Mouse (Mus musculus) ES-E14 (cell line): Measurements from ENCODE around the gene Nup153. TPM values are rescaled to one million over a fixed set of nuclear protein-coding genes. Genes with fewer than 3 reads are reported as not detected.
A peak's percentile ranks its signal among the peaks of the same experiment; 100 is the strongest.

Experiments
- DNase-seq: peaks from one replicate; pipeline ENCODE4 v3.0.0-alpha.2; 2013; ENCODE audit warnings: low read depth, low spot score
- H3K27ac ChIP-seq: 2 replicates; pipeline ENCODE4 v1.5.1; 2012; ENCODE audit warnings: low read depth, mild to moderate bottlenecking, low read length, moderate library complexity, mixed read lengths; ENCODE audit not compliant: poor library complexity, insufficient read depth, severe bottlenecking
- H3K36me3 ChIP-seq: 2 replicates; pipeline ENCODE4 v1.6.1; 2012; ENCODE audit warnings: mild to moderate bottlenecking, low read length, moderate library complexity, mixed read lengths; ENCODE audit not compliant: control insufficient read depth, poor library complexity, insufficient read depth, severe bottlenecking
- H3K4me1 ChIP-seq, 2 experiments: fragments of 150-350 bp in 1 of 2; sonication (generic) in 1 of 2; 2 replicates each; pipeline ENCODE4 v1.6.1; 2012; ENCODE audit warnings: low read length in 2 of 2, mild to moderate bottlenecking in 1 of 2, mixed read lengths in 1 of 2; ENCODE audit not compliant: control insufficient read depth in 2 of 2, insufficient read depth in 2 of 2, poor library complexity in 1 of 2
- H3K4me3 ChIP-seq, 2 experiments: fragments of 150-350 bp in 1 of 2; sonication (generic) in 1 of 2; 2 replicates each; pipeline ENCODE4 v1.5.1; 2012; ENCODE audit warnings: low read length in 2 of 2, low read depth in 1 of 2, mild to moderate bottlenecking in 1 of 2, mixed read lengths in 1 of 2; ENCODE audit not compliant: insufficient read depth in 1 of 2, poor library complexity in 1 of 2, severe bottlenecking in 1 of 2
- H3K9ac ChIP-seq: 2 replicates; pipeline ENCODE4 v1.6.1; 2012; ENCODE audit warnings: low read depth, mild to moderate bottlenecking, low read length, mixed read lengths; ENCODE audit not compliant: poor library complexity, insufficient read depth, severe bottlenecking
- H3K9me3 ChIP-seq: fragments of 150-350 bp; sonication (generic); 2 replicates; pipeline ENCODE4 v1.6.1; 2012; ENCODE audit warnings: low read depth, mild to moderate bottlenecking, low read length; ENCODE audit not compliant: control insufficient read depth, insufficient read depth
- CHD2 ChIP-seq: IDR thresholded peaks from 2 replicates; pipeline ENCODE4 v1.6.1; 2014; ENCODE audit warnings: mild to moderate bottlenecking, low read depth, low read length, inconsistent platforms
- HCFC1 ChIP-seq: IDR thresholded peaks from 2 replicates; pipeline ENCODE4 v1.6.1; 2012; ENCODE audit warnings: low read length, inconsistent platforms, borderline replicate concordance; ENCODE audit not compliant: insufficient read depth
- MAFK ChIP-seq: IDR thresholded peaks from 2 replicates; pipeline ENCODE4 v1.6.1; 2014; ENCODE audit warnings: mild to moderate bottlenecking, low read depth, low read length, inconsistent platforms; ENCODE audit not compliant: insufficient read depth
- ZC3H11A ChIP-seq: IDR thresholded peaks from 2 replicates; pipeline ENCODE4 v1.6.1; 2012; ENCODE audit warnings: low read depth, mild to moderate bottlenecking, inconsistent platforms, low read length, borderline replicate concordance
- ZNF384 ChIP-seq: IDR thresholded peaks from 2 replicates; pipeline ENCODE4 v1.6.1; 2012; ENCODE audit warnings: low read depth, low read length, inconsistent platforms
- in situ Hi-C, 2 experiments: fragments of 600-800 bp; cut with MboI; formaldehyde crosslinking; loops; one replicate each; pipeline ENCODE4 v1.15.1; 2025; ENCODE audit warnings: low sequenced_read_pairs in 2 of 2, inconsistent platforms in 1 of 2; ENCODE audit not compliant: unreplicated experiment in 2 of 2
- total RNA-seq: library from RNA; depleted of rRNA; stranded (reverse); fragments of 300-350 nt; gene quantifications from 2 replicates; pipeline ENCODE4 v1.2.3, GENCODE M21; 2012

Nup153 gene
- total RNA-seq, 1 experiment: 125 TPM

- Histone ChIP-seq H3K36me3 (no peaks in the 10 kb centered on the region; the same call in 1 of the 2 replicates), H3K27ac (no peak overlapping the region), H3K9me3 (no peaks in the 10 kb centered on the region), H3K9ac (no peak overlapping the region), H3K4me3 (no peak overlapping the region), H3K4me1 (peaks cover 0 to 4% of the 10 kb centered on the region in 2 experiments; a peak in 1 of 4 replicates)
- DNase-seq: no peak
- no peak for TF ChIP-seq CHD2
- no peak for TF ChIP-seq ZC3H11A
- no peak for TF ChIP-seq MAFK
- TF ChIP-seq HCFC1: no peak
- TF ChIP-seq ZNF384: no peak
- in situ Hi-C loops: no loop called here
Measured at GRCm38 (mm10) chr13:46703138-46703537, 24.6 kb downstream of the Nup153 start.

- Histone ChIP-seq H3K4me1 (peaks cover 0 to 10% of the 10 kb centered on the region in 2 experiments; a peak in 2 of 4 replicates), H3K9ac (no peak overlapping the region), H3K36me3 (no peaks in the 10 kb centered on the region; the same call in 1 of the 2 replicates), H3K27ac (no peak overlapping the region), H3K4me3 (no peak overlapping the region), H3K9me3 (no peaks in the 10 kb centered on the region)
- no peak for TF ChIP-seq MAFK
- no peak for TF ChIP-seq CHD2
- TF ChIP-seq ZC3H11A: no peak
- TF ChIP-seq HCFC1: no peak
- TF ChIP-seq ZNF384: no peak
- DNase-seq: no peak
- in situ Hi-C loops: no loop called here
Measured at GRCm38 (mm10) chr13:46701486-46701885, 26.3 kb downstream of the Nup153 start.

DNA sequence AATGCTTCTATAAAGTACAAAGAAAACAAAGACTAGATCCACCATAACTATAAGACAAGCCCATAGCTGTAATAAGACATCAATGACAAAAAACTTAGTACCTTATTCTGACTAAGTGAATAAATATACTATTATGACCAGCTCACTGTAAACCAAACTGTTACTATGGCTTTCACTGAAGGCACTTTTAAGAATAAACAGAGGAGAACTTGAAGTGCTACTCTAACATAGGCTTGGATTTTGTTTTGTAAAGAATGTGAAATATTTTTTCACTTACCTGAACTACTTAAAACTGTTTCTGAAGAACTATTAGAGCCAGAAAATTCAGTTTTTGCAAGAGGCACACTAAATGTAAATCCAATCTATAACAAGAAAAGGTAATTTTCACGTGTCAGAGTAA lies 28.4 kb downstream of the Nup153 start:
- H3K9ac ChIP-seq: no peak overlapping the region
- peaks cover 1% of the 10 kb centered on the region; the same call in 1 of the 2 replicates for H3K36me3 ChIP-seq
- in situ Hi-C loops: no loop called here
- TF ChIP-seq ZC3H11A (no peak), ZNF384 (no peak), CHD2 (no peak), HCFC1 (no peak), MAFK (no peak)
- no peak overlapping the region for H3K4me3 ChIP-seq
- no peaks in the 10 kb centered on the region for H3K9me3 ChIP-seq
- DNase-seq: no peak
- H3K27ac ChIP-seq: no peak overlapping the region
- H3K4me1 ChIP-seq: peaks cover 0 to 23% of the 10 kb centered on the region in 2 experiments; a peak in 2 of 4 replicates

- no peak overlapping the region for H3K27ac ChIP-seq
- in situ Hi-C loops: no loop called here
- H3K4me1 ChIP-seq: peaks cover 0 to 23% of the 10 kb centered on the region in 2 experiments; a peak in 2 of 4 replicates
- TF ChIP-seq MAFK (no peak), HCFC1 (no peak), ZNF384 (no peak), ZC3H11A (no peak), CHD2 (0 out of 2 replicates have a peak, but pooled peaks have one; percentile 15)
- H3K9me3 ChIP-seq: no peaks in the 10 kb centered on the region
- peaks cover 6% of the 10 kb centered on the region for H3K36me3 ChIP-seq
- no peak overlapping the region for H3K9ac ChIP-seq
- no peak for DNase-seq
- H3K4me3 ChIP-seq: no peak overlapping the region
Measured at GRCm38 (mm10) chr13:46696788-46697187, 31.0 kb downstream of the Nup153 start.

DNA sequence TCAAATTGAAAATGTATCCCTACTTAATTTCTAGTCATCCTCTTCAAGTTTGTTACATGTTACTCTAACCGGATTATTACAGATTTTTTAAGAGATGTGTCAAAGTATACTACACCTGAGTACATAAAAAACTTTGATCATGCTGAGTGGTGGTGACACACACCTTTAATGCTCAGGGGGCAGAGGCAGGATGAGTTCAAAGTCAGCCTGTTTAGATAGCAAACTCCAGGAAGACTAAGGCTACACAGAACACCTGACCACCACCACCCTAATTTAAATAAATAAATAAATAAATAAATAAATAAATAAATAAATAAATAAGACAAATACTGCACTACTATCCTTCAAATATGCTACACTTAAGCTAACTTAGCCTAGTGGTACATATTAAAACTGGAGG lies 31.8 kb downstream of the Nup153 start:
- DNase-seq: no peak
- no peak overlapping the region for H3K9ac ChIP-seq
- H3K27ac ChIP-seq: no peak overlapping the region
- H3K4me3 ChIP-seq: no peak overlapping the region
- H3K9me3 ChIP-seq: no peaks in the 10 kb centered on the region
- peaks cover 6% of the 10 kb centered on the region for H3K36me3 ChIP-seq
- peaks cover 0 to 23% of the 10 kb centered on the region in 2 experiments; a peak in 2 of 4 replicates for H3K4me1 ChIP-seq
- in situ Hi-C loops: no loop called here
- no peak for TF ChIP-seq ZC3H11A
- TF ChIP-seq ZNF384: no peak
